Mouse (Mus musculus) Patski (cell line): Measurements from ENCODE around the gene Vmn1r6. TPM values are rescaled to one million over a fixed set of nuclear protein-coding genes. Genes with fewer than 3 reads are reported as not detected.
"Not testable (repeated sequence)": the region's sequence is repeated elsewhere in the genome, so short reads cannot be mapped to it uniquely, and the experiment has no call there.

Source experiments
- ATAC-seq: fragments of 100-300 bp; one replicate; pipeline ENCODE4 v1.8.0; 2021
- CTCF ChIA-PET: fragments of 350-600 bp; sonication (Branson Sonifier 250); formaldehyde crosslinking; loops from one replicate; lab custom pipeline; 2022; ENCODE audit warnings: inconsistent platforms; lab: Charles Lee
- POLR2A ChIA-PET: fragments of 350-600 bp; sonication (Branson Sonifier 250); formaldehyde crosslinking; loops from one replicate; lab custom pipeline; 2022; ENCODE audit warnings: antibody characterized with exemption, inconsistent platforms; lab: Charles Lee
- DNase-seq: peaks from one replicate; pipeline ENCODE4 v3.0.0-alpha.2; 2011; ENCODE audit warnings: low read depth, low spot score
- H3K27me3 ChIP-seq: fragments of 371-371 bp; one replicate; pipeline ENCODE4 v1.5.1; 2021
- CTCF ChIP-seq: fragments of 100-300 bp; IDR thresholded peaks from one replicate; pipeline ENCODE4 v1.5.1; 2021
- in situ Hi-C: fragments of 300-500 bp; cut with MboI; formaldehyde crosslinking; loops from 3 replicates; pipeline ENCODE4 v1.11.1; 2018; ENCODE audit warnings: low pct_unique_long_range_greater_than_20kb, mixed read lengths
- polyA plus RNA-seq: library from polyadenylated mRNA; unstranded; gene quantifications from one replicate; pipeline ENCODE4 v1.2.3, GENCODE M21; 2021

Vmn1r6 gene
- not detected for polyA plus RNA-seq

- POLR2A ChIA-PET: no interaction called here
Observed at GRCm38 (mm10) chr6:56996943-56997342, at the start of gene Vmn1r6. Gene Vmn1r6 (plus strand): TSS chr6:56997243.

GRCm38 (mm10) chr6:56956436-56956835 lies 40.6 kb upstream of the Vmn1r6 start:
- DNase-seq: peak; percentile 25
- peak; percentile 62 for ATAC-seq
- in situ Hi-C loops: no loop called here
- TF ChIP-seq CTCF: no peak
- CTCF ChIA-PET: no interaction called here
- POLR2A ChIA-PET: no interaction called here
- H3K27me3 ChIP-seq: peaks cover 3% of the 10 kb centered on the region

More at GRCm38 (mm10) chr6:56996943-56997342, at the start of gene Vmn1r6:
- in situ Hi-C loops: no loop called here
- ATAC-seq (no peak), DNase-seq (no peak)
- H3K27me3 ChIP-seq: peaks cover 30% of the 10 kb centered on the region
- TF ChIP-seq CTCF: no peak
- CTCF ChIA-PET: no interaction called here

GRCm38 (mm10) chr6:56969973-56970372 lies 27.1 kb upstream of the Vmn1r6 start, which contains the start of gene Vmn1r5:
Gene Vmn1r5 (plus strand): TSS chr6:56970273.
- in situ Hi-C loops: no loop called here
- no peak for DNase-seq
- H3K27me3 ChIP-seq: peaks cover 12% of the 10 kb centered on the region
- ATAC-seq: no peak
- POLR2A ChIA-PET: no interaction called here
- no peak for TF ChIP-seq CTCF
- CTCF ChIA-PET: no interaction called here

- CTCF ChIA-PET, POLR2A ChIA-PET, ATAC-seq, in situ Hi-C loops, H3K27me3 ChIP-seq, DNase-seq: not testable (repeated sequence)
Observed at GRCm38 (mm10) chr6:57025224-57025623, 28.2 kb downstream of the Vmn1r6 start, which contains the start of gene Vmn1r7. Gene Vmn1r7 (minus strand): TSS chr6:57025324.

- CTCF ChIA-PET: no interaction called here
- DNase-seq (no peak), ATAC-seq (no peak)
- H3K27me3 ChIP-seq: peaks cover 4% of the 10 kb centered on the region
- TF ChIP-seq CTCF: no peak
- in situ Hi-C loops: no loop called here
- POLR2A ChIA-PET: no interaction called here
Observed at GRCm38 (mm10) chr6:57031984-57032383, 34.9 kb downstream of the Vmn1r6 start, which contains the start of gene Vmn1r8. Gene Vmn1r8 (plus strand): TSS chr6:57032284.

- H3K27me3 ChIP-seq: peaks cover 4% of the 10 kb centered on the region
- in situ Hi-C loops: no loop called here
- TF ChIP-seq CTCF: no peak
- no peak for DNase-seq
- no peak for ATAC-seq
- ChIA-PET CTCF (no interaction called here), POLR2A (no interaction called here)
Observed at GRCm38 (mm10) chr6:57034674-57035073, 37.6 kb downstream of the Vmn1r6 start.

Other genes starting within 250 kb of the Vmn1r6 start
- 27.7 TPM for gene Kbtbd2, start 199.4 kb upstream of the Vmn1r6 start, polyA plus RNA-seq
- gene Fkbp9, start 165.2 kb upstream of the Vmn1r6 start, polyA plus RNA-seq: 169 TPM
- gene Nt5c3, start 73.3 kb upstream of the Vmn1r6 start, polyA plus RNA-seq: 37.3 TPM
- 0.10 TPM for gene Vmn1r4, start 73.2 kb upstream of the Vmn1r6 start, polyA plus RNA-seq
- gene Vmn1r5, start 27.0 kb upstream of the Vmn1r6 start, polyA plus RNA-seq: not detected
- gene Vmn1r7, start 28.1 kb downstream of the Vmn1r6 start, polyA plus RNA-seq: not detected
- gene Vmn1r8, start 35.0 kb downstream of the Vmn1r6 start, polyA plus RNA-seq: not detected
- not detected for gene Vmn1r9, start 69.5 kb downstream of the Vmn1r6 start, polyA plus RNA-seq
- gene Vmn1r10, start 112.2 kb downstream of the Vmn1r6 start, polyA plus RNA-seq: not detected
- gene Vmn1r11, start 136.2 kb downstream of the Vmn1r6 start, polyA plus RNA-seq: not detected
- not detected for gene Vmn1r12, start 159.7 kb downstream of the Vmn1r6 start, polyA plus RNA-seq
- gene Vmn1r13, start 206.0 kb downstream of the Vmn1r6 start, polyA plus RNA-seq: not detected
- not detected for gene Vmn1r14, start 234.4 kb downstream of the Vmn1r6 start, polyA plus RNA-seq